Mouse (Mus musculus): ENCODE results near the gene Frzb. TPM values are rescaled to one million over a fixed set of nuclear protein-coding genes. Genes with fewer than 3 reads are reported as not detected.

The Frzb gene
- polyA plus RNA-seq, 1 experiment from 2014 or later, result 19.2 TPM

DNA sequence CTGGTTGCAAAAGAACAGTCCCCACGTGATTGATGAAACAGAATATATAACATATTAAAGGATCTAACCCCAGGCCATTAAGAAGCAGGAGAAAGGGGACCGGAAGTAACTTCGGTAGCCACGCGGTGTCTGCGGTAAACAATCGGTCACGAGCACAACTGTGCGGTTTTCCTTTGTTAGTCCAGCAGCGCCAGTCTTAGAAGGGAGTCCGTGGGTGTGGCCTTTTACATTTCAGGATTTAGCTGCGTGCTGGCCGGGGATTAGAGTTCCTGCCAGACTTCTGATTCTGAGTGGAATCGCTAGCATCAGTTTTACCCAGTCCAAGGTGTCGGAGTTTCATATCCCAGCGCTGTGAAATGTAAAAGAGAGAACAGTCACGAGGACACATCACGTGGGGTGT, 34.3 kb downstream of the Frzb start:
- H3K4me2 ChIP-seq, result 0 out of 2 replicates have a peak overlapping the region, but pooled peaks have one; percentile 4
- 76% methylated on average over 18 of the region's 18 CpGs for WGBS
- no peak overlapping the region for H3K9ac ChIP-seq
- H3K36me3 ChIP-seq, result no peaks in the 10 kb centered on the region
- ATAC-seq (ENCODE audit: low FRiP score), result no peak
- H3K4me3 ChIP-seq, result no peak overlapping the region
- no peak overlapping the region for H3K27ac ChIP-seq
- H3K4me1 ChIP-seq (replicated peaks), result no peaks in the 10 kb centered on the region
- no peaks in the 10 kb centered on the region for H3K27me3 ChIP-seq
- no peaks in the 10 kb centered on the region for H3K9me3 ChIP-seq

DNA sequence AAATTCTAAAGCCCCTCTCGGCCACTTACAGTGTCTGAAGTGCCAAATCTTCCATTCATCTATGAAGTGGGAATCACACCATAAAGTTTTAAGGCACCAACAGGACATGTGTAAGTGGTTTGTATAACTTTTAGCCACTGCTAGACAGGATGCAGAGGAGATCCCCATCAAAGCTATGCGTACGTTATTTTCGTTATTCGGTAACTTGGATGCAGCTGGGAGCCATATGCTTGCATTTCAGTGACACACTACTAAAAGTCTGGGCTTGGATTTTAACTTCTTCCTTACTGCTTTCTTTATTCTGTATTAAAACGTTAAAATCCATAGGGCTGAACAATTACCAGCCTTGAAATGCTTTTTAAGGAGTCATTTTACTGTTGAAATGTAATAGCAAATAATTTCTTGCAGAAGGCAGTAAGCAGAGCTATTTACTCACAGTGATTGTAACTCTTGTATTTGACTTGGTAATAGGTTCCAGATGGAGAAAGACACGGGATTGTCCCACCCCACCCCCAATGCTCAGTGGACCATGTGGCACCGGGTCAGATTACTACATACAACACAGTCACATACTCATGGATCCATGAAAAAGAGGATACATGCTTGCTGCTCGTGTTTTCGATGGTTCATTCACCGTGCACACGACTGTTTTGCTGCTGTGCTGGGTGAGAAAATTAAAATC, 37.4 kb downstream of the Frzb start:
- 69% methylated on average over 12 of the region's 12 CpGs for WGBS
- H3K4me2 ChIP-seq, result no peak overlapping the region
- H3K9me3 ChIP-seq, result no peaks in the 10 kb centered on the region
- H3K36me3 ChIP-seq, result no peaks in the 10 kb centered on the region
- H3K4me1 ChIP-seq (replicated peaks), result no peaks in the 10 kb centered on the region
- H3K9ac ChIP-seq, result no peak overlapping the region
- no peak for ATAC-seq (ENCODE audit: low FRiP score)
- H3K27me3 ChIP-seq, result no peaks in the 10 kb centered on the region
- no peak overlapping the region for H3K4me3 ChIP-seq
- no peak overlapping the region for H3K27ac ChIP-seq

DNA sequence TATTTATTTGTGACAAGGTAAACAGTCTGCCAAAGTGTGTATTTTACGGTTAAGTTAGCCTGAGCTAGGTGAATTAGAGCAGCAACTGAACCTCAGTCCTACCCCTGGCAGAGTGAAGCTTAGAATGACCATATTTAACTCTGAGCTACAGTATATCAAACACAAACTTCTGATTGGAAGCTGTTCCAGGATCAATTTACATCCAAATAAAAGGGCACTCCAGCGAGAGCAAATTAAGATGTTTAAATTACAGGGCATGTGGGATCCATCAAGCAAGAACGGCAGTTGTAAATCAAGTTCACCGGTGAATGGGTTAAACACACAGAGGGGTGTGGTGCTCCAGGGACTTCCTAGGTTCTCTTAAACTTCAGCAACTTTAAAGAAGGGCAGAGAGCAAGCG, 42.7 kb downstream of the Frzb start:
- Histone ChIP-seq H3K27me3 (peaks cover 23% of the 10 kb centered on the region; the same call in 1 of the 2 replicates), H3K4me3 (no peak overlapping the region), H3K36me3 (no peaks in the 10 kb centered on the region), H3K9me3 (no peaks in the 10 kb centered on the region), H3K9ac (no peak overlapping the region), H3K4me2 (no peak overlapping the region), H3K27ac (no peak overlapping the region), H3K4me1 (replicated peaks) (no peaks in the 10 kb centered on the region)
- ATAC-seq (ENCODE audit: low FRiP score), result no peak
- WGBS, result 39% methylated on average over 5 of the region's 5 CpGs

DNA sequence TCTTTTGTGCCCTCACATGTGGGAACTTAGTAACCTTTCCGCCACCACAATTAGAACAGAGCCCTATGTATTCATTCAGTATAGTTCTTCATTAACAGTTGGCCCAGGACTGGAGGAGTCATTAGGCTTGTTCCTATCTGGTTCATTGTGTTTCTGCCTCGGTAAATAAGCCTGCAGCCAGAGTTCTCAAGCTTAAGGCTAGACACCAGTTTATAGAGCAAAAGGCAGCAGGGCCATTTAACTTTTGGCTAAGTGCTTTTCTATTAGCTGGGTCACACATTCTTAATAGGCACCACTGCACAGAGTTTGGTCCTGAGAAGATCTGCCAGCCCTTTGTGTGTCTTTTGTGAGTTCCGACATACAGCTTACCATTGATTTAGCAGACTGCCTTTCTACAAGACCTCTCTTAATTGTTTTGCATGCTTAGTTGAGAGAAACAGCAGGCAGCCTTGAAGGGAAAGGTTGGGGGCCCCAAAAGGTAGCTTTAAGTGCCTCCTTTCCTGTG, 48.8 kb downstream of the Frzb start:
- H3K4me2 ChIP-seq, result peak overlapping the region; percentile 17; the same call in 1 of the 2 replicates
- H3K9ac ChIP-seq, result no peak overlapping the region
- no peaks in the 10 kb centered on the region for H3K36me3 ChIP-seq
- peak; percentile 69; the same call in 1 of the 2 replicates for ATAC-seq (ENCODE audit: low FRiP score)
- H3K9me3 ChIP-seq, result no peaks in the 10 kb centered on the region
- no peak overlapping the region for H3K4me3 ChIP-seq
- WGBS, result 7% methylated on average over 3 of the region's 3 CpGs
- no peak overlapping the region for H3K27ac ChIP-seq
- H3K4me1 ChIP-seq (replicated peaks), result peaks cover 10% of the 10 kb centered on the region
- H3K27me3 ChIP-seq, result peaks cover 23% of the 10 kb centered on the region; the same call in 1 of the 2 replicates

DNA sequence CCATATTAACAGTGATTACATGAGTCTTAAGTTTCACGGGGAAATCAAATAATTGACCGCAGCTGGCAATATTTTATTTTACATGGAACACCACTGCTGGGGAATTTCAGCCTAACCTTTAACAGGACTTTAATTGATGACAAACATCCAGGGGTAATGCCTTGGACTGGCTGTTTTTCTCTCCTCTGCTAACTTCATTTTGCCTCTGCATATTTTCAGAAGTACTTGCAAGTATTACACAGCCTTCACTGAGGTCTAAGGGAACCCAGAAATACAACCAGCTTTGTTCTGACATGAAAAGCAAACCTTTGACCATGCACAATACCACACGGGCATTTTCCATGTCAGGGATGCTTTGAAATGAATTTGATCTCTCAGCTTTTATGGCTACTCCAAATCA, 50.6 kb downstream of the Frzb start:
- no peaks in the 10 kb centered on the region for H3K36me3 ChIP-seq
- peaks cover 10% of the 10 kb centered on the region for H3K4me1 ChIP-seq (replicated peaks)
- H3K4me3 ChIP-seq, result no peak overlapping the region
- ATAC-seq (ENCODE audit: low FRiP score), result no peak
- 39% methylated on average over 3 of the region's 3 CpGs for WGBS
- H3K9ac ChIP-seq, result no peak overlapping the region
- peaks cover 12% of the 10 kb centered on the region; the same call in 1 of the 2 replicates for H3K27me3 ChIP-seq
- H3K4me2 ChIP-seq, result no peak overlapping the region
- no peaks in the 10 kb centered on the region for H3K9me3 ChIP-seq
- H3K27ac ChIP-seq, result no peak overlapping the region

DNA sequence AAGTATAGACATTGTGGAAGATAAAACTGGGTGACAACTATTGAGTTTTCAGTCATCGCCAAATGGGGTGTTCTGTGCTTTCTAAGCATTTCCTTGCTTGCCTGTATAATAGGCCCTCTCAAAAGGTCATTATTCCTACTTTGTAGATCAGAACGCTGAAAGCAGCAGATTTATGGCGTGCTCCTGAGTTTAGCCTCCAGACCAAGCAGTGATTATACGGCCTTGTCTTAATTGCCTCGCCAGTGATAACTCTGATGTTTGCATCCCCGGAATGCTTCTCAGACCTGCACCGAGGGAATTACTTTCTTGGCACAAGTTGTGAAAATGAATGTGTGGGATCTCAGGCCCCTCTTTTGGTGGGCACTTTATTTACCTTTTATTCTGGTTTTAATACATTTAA, 51.4 kb downstream of the Frzb start:
- no peak overlapping the region for H3K4me2 ChIP-seq
- no peaks in the 10 kb centered on the region for H3K9me3 ChIP-seq
- H3K27ac ChIP-seq, result no peak overlapping the region
- no peak for ATAC-seq (ENCODE audit: low FRiP score)
- no peak overlapping the region for H3K4me3 ChIP-seq
- peaks cover 10% of the 10 kb centered on the region for H3K4me1 ChIP-seq (replicated peaks)
- H3K9ac ChIP-seq, result no peak overlapping the region
- 64% methylated on average over 7 of the region's 7 CpGs for WGBS
- 0 out of 2 replicates have a peak, but pooled peaks cover 7% of the 10 kb centered on the region for H3K27me3 ChIP-seq
- no peaks in the 10 kb centered on the region for H3K36me3 ChIP-seq

DNA sequence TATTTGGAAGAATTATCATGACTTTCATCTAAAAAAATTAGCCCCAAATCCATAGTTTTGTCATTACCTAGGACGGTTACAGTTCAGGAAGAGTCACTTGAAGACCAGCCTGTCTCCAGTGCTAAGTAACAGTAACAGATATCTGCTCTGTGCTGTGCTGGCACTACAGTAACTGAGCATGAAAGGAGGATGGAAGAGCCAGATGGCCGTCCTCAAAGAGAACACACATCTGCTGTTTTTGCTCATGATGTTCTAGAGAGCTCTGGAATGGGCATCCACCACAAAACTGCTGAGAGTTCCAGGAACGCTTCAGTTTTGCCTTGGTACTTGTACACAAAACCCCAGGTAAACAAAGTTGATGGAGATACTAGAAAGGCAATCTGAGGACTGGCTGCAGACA, 59.1 kb downstream of the Frzb start:
- Histone ChIP-seq H3K27ac (no peak overlapping the region), H3K9ac (no peak overlapping the region), H3K4me1 (replicated peaks) (no peaks in the 10 kb centered on the region), H3K36me3 (no peaks in the 10 kb centered on the region), H3K9me3 (no peaks in the 10 kb centered on the region), H3K4me3 (no peak overlapping the region), H3K27me3 (no peaks in the 10 kb centered on the region), H3K4me2 (no peak overlapping the region)
- 88% methylated on average over 3 of the region's 3 CpGs for WGBS
- ATAC-seq (ENCODE audit: low FRiP score), result no peak

DNA sequence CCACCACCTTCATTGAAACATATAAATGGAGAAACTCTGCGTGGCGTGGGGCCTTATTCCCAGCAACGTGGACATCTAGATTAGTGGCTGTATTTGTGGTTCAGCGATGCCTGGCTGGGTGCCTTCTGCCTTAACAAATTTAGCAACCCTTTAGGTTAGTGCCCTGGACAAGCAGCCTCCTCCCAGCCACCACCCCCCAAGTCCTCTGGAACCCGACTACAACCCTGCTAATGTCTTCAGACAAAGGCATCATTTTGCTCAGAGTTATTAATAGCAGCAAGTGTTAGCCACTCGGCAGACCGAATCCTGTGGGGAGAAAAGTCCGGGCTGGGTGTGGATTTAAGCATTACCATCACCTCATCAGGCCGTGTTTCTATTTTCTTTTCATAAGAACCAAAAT, 59.8 kb downstream of the Frzb start:
- H3K9ac ChIP-seq, result no peak overlapping the region
- H3K27me3 ChIP-seq, result no peaks in the 10 kb centered on the region
- no peak overlapping the region for H3K27ac ChIP-seq
- H3K36me3 ChIP-seq, result no peaks in the 10 kb centered on the region
- no peak overlapping the region for H3K4me2 ChIP-seq
- no peaks in the 10 kb centered on the region for H3K9me3 ChIP-seq
- ATAC-seq (ENCODE audit: low FRiP score), result no peak
- no peak overlapping the region for H3K4me3 ChIP-seq
- WGBS, result 82% methylated on average over 9 of the region's 9 CpGs
- H3K4me1 ChIP-seq (replicated peaks), result no peaks in the 10 kb centered on the region

DNA sequence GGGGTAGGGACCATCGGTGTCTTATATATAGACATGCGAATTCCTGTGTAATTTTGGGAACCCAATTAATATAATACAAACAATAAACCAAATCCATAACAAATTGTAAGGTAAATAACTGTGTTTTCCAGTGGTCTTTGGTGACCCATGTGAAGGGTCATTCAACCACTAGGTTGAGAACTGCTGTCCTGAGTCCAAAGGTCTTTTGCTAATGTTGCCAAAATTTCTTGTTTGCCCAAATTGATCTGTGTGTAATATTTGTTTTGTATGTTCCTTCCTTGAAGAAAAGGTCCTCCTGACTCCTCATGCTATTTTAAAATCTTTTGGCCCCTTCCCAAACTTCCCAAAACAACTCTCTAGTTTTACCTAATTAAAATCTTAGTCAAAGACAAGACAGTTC, 61.2 kb downstream of the Frzb start:
- ATAC-seq (ENCODE audit: low FRiP score), result no peak
- Histone ChIP-seq H3K4me1 (replicated peaks) (no peaks in the 10 kb centered on the region), H3K36me3 (no peaks in the 10 kb centered on the region), H3K27ac (no peak overlapping the region), H3K9me3 (no peaks in the 10 kb centered on the region), H3K4me2 (no peak overlapping the region), H3K9ac (no peak overlapping the region), H3K27me3 (no peaks in the 10 kb centered on the region), H3K4me3 (no peak overlapping the region)
- 93% methylated on average over 2 of the region's 2 CpGs for WGBS

DNA sequence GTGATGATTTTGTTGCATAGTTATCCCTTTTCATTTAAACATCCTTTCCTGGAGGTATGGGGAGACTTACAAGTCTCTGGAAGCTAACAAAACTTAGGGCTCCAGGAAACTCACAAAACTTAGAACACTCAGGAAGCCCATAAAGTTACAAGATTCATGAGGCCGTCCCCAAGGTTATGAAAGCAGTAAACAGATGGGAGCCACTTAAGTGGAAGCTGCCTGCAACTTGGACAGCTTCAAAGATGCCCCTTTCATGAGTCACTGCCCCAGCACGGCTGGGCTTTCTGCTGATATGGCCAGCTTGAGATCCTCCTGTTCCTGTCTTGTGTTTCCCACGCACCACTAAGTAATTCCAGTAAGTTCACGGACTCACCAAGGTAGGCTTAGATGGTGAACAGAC, 63.0 kb downstream of the Frzb start:
- Histone ChIP-seq H3K9ac (no peak overlapping the region), H3K4me1 (replicated peaks) (no peaks in the 10 kb centered on the region), H3K4me3 (no peak overlapping the region), H3K27me3 (no peaks in the 10 kb centered on the region), H3K9me3 (no peaks in the 10 kb centered on the region), H3K36me3 (no peaks in the 10 kb centered on the region), H3K4me2 (no peak overlapping the region), H3K27ac (no peak overlapping the region)
- ATAC-seq (ENCODE audit: low FRiP score), result no peak
- 88% methylated on average over 4 of the region's 4 CpGs for WGBS

DNA sequence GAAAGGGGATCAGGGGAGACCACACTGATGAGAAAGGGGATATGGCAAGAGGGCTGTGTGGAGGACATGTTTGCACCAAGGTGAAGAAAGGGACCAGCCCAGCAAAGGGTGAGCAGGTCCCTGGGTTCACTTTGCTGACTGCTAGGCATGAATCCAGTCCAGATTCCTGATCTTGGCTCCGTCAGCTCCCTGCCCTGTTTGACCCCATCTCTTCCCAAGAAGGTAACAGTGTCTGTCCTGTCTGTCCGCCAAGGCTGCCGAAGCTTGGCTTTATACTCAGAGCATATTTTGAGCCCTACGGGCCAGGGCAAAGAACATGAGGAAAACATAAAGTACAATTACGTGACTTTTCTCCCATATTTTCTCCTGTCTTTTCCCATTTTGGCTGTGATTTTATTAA, 67.6 kb downstream of the Frzb start:
- no peaks in the 10 kb centered on the region for H3K9me3 ChIP-seq
- no peak for ATAC-seq (ENCODE audit: low FRiP score)
- no peak overlapping the region for H3K9ac ChIP-seq
- no peak overlapping the region for H3K4me3 ChIP-seq
- no peaks in the 10 kb centered on the region for H3K4me1 ChIP-seq (replicated peaks)
- H3K4me2 ChIP-seq, result no peak overlapping the region
- no peaks in the 10 kb centered on the region for H3K27me3 ChIP-seq
- whole genome bisulfite sequencing, result 93% methylated on average over 5 of the region's 5 CpGs
- no peak overlapping the region for H3K27ac ChIP-seq
- H3K36me3 ChIP-seq, result no peaks in the 10 kb centered on the region

DNA sequence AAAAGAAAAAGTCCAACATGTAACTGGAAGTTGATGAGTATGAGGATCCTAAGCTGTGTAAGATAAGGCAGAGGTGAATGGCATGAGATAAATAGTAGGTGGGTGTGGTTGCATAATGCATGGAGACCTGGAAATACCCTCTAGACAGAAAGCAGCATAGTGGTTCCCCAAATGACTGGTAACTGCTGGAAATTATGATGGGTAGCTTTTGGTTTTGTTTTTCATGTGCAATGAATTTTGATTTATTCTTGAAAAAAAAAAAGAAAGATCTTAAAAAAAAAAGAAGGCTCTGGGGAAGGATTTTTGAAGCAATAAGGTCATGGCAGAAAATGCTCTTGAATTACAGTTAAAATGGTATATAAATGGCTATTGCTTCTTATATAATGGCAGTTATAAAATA, 72.5 kb downstream of the Frzb start:
- Histone ChIP-seq H3K4me2 (no peak overlapping the region), H3K4me3 (no peak overlapping the region), H3K9ac (no peak overlapping the region), H3K9me3 (no peaks in the 10 kb centered on the region), H3K4me1 (replicated peaks) (no peaks in the 10 kb centered on the region), H3K27ac (no peak overlapping the region), H3K36me3 (no peaks in the 10 kb centered on the region), H3K27me3 (no peaks in the 10 kb centered on the region)
- ATAC-seq (ENCODE audit: low FRiP score), result no peak

DNA sequence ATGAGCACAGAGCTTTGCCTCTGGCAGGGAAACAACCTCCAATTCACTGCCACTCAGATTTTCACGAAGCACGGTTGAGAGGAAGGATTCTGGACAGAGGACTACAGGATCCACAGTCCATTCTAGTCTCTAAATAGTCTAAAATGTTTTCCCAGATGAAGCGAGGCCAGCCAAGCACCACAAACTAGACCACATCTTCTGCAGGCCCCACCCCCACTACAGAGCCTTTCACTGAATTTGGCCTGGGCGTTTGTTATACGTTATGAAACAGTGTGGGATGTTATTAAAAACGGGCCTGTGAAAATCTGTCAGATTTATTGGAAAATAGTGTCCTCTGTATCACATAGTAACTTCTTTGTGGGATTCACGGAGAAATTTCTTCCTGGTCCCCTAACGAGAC, 76.0 kb downstream of the Frzb start:
- H3K4me2 ChIP-seq, result no peak overlapping the region
- H3K4me1 ChIP-seq (replicated peaks), result no peaks in the 10 kb centered on the region
- no peak overlapping the region for H3K4me3 ChIP-seq
- H3K27me3 ChIP-seq, result no peaks in the 10 kb centered on the region
- no peak overlapping the region for H3K9ac ChIP-seq
- no peak overlapping the region for H3K27ac ChIP-seq
- no peaks in the 10 kb centered on the region for H3K9me3 ChIP-seq
- ATAC-seq (ENCODE audit: low FRiP score), result no peak
- no peaks in the 10 kb centered on the region for H3K36me3 ChIP-seq
- 89% methylated on average over 8 of the region's 8 CpGs for WGBS
